Mouse (Mus musculus) brain, adult 2 months (tissue): ENCODE results near the gene Phlda1.
"Not testable (repeated sequence)": the region's sequence is repeated elsewhere in the genome, so short reads cannot be mapped to it uniquely, and the experiment has no call there.

Experiments used
- DNase-seq: peaks from one replicate; pipeline ENCODE4 v3.0.0; 2011; ENCODE audit warnings: low read depth, low spot score

Phlda1 gene

DNA sequence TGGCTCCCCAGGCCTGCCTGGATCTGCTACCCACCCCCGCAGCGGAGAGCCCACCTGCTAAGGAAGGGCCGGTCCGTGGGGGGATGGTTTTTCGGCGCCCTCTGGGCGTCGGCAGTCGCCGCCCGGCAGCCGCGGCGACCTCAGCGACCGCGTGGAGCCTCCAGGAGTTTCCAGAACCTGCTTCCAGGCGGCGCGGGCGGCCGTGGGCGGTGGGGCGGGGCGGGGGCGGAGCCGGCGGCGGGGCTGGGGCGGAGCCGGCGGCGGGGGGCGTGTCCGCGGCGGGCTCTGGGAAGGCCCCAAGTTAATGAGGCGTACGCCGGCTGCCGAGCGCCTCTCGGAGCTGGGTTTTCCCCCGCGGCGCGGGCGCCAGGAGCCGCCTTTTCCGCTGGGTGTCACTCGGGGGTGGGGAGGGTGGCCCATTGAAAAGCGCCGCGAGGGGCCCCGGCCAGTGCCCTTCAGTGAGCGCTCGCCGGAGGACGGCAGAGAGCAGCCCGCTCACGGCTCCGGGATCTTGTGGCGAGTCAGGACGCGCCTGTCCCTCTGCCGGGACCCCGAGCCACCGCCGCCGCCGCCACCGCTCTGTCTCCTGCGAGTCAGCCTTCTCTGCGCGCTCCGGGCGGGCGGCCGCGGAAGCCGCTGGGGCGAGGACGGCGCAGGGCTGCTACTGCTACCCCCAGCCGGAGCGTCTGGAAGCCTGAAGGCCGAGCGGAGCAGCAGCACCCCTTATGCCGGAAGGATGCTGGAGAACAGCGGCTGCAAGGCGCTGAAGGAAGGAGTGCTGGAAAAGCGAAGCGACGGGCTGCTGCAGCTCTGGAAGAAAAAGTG, at the start of gene Phlda1:
Phlda1 (plus strand) TSS at position 186 of the 825 bp plus-strand sequence.
- peak; percentile 93 for DNase-seq

- DNase-seq = no peak
These were observed 48.0 kb upstream of the Phlda1 start for GRCm38 (mm10) chr10:111458088-111458487.

DNA sequence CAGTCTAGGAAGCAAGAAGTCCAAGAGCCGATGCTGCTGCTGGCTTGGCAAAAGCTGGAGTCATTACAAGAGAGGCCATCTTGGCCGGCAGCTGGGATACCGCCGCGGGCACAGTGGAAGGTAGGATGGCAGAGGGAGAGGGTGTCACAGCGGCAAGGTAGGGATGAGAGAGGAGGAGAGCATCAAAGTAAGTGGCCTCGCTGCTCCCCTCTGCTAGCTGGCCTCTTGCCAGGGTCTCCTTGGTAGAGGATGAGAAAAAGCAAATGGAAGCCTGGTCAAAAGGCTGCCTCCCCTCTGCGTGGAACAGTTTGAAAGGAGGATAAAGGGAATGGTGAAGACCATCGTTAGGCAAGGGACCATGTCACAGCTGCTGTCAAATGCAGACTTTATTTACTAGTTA, 47.0 kb upstream of the Phlda1 start:
- DNase-seq = no peak

- DNase-seq = no peak
These were observed 46.2 kb upstream of the Phlda1 start for GRCm38 (mm10) chr10:111459874-111460273.

DNA sequence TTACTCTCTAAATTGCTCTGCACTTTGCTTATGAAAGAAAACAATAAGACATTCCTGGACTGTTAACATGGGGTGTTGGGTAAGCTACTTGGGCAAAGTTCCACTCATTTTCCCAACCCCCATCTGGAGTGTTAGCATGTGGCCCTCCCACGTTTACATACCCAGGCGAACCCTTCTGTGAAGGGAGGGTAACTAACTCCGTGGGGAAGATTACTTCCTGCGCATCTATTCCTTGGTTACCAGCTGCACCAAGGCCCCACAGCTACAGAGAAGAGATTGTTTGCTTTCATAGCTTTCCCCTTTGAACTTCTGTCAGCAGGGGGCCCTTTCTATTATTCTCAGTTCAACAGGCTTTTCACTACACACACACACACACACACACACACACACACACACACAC, 45.7 kb upstream of the Phlda1 start:
- DNase-seq = peak; percentile 54

GRCm38 (mm10) chr10:111464833-111465232, 41.3 kb upstream of the Phlda1 start:
- no peak for DNase-seq

- DNase-seq = no peak
These were observed 40.7 kb upstream of the Phlda1 start for GRCm38 (mm10) chr10:111465409-111465808.

- DNase-seq = no peak
These were observed 34.9 kb upstream of the Phlda1 start for GRCm38 (mm10) chr10:111471166-111471565.

GRCm38 (mm10) chr10:111472686-111473510, 33.2 kb upstream of the Phlda1 start, which contains the start of gene Nap1l1:
Gene Nap1l1, plus strand, starts transcription at chr10:111473223.
- DNase-seq = peak; percentile 99

- peak; percentile 33 for DNase-seq
These were observed 32.3 kb upstream of the Phlda1 start for GRCm38 (mm10) chr10:111473511-111474371.

DNA sequence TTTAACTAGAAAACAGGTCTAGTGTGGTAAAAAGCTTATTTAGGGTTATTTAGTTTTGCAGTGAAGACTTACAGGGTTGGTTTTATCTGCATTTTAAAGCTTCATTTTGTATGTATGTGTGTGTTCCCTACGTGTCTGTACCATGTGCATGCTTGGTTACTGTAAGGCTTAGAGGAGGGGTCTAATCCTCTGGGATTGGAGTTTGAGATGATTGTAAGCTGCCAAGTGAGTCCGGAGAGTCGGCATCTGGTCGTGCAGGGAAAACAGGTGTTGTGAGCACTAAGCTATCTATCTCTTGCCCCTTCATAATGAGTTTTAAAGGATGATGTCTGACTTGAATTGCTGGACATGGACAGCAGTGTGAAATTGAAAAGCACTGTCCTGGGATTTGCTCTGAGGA, 29.8 kb upstream of the Phlda1 start:
- no peak for DNase-seq

- no peak for DNase-seq
These were observed 29.0 kb upstream of the Phlda1 start for GRCm38 (mm10) chr10:111476989-111477510.

- DNase-seq = no peak
These were observed 26.5 kb upstream of the Phlda1 start for GRCm38 (mm10) chr10:111479599-111479998.

DNA sequence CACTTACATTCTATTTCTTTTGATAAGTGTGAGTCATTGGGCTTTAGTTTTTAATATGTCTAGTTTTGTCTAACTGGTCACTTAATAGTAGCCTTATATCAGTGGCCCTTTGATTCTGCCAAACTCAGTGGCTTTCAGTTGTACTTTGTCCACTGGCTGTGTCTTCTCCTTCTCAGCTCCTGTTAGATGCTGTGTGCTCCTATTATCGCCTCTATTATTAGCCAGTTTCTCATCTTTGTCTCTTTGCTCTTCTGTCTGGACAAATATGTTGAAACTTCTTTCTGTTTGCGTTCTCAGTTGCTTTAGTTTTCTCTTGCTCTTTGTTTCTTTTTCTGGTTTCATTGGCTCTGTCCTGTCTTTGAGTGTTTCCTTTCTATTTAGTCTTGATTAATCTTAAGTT, 23.4 kb upstream of the Phlda1 start:
- no peak for DNase-seq

DNA sequence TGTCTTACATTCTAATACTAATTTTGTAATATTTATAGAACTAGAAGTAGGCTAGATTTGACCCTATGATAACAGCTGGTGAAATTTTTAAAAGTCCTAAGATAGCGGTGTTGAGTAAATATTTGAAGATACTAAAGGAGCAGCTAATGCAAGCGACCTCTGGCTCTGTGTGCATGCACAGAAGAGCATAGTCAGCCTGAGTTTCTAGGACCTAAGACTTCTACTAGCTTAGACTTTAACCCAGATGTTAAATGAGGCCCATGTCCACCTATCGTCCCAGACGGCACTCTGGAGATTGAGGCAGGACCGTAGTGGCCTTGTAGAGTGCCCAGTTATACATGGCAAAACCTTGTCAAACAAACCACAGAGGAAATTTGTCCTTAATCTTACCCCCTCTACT, 22.0 kb upstream of the Phlda1 start:
- no peak for DNase-seq

DNA sequence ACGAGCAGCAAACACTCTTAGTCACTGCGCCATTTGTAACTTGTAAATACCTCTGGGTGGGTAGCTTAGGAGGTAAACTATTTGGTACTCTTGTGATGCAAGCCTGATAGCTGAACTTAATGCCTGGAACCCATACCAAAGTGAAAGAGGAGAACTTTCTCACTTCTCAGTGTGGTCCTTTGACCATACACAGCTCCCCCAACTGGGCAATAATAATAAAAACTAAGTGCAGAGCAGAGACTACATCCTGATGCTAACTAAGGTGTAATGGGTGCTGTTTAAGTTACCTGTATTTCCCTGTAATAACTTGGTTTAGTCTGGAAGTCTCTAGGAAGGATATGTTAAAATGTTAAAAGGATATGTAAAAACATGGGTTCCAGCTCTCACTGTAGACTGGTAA, 17.3 kb upstream of the Phlda1 start:
- DNase-seq = no peak

DNA sequence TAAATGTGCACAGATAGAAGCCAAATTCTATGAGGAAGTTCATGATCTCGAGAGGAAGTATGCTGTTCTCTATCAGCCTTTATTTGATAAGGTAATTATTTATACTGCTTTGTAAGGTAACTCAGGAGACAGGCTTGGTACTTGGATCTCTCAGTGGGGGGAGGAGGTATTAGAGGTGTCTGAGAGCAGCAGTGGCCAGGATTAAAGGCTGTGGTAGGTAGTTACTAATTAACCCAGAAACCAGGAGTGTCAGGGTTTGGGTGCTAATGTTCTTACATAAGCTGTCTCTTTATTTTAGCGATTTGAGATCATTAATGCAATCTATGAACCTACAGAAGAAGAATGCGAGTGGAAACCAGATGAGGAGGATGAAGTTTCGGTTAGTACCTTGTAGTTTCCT, 16.0 kb upstream of the Phlda1 start:
- not testable (repeated sequence) for DNase-seq

DNA sequence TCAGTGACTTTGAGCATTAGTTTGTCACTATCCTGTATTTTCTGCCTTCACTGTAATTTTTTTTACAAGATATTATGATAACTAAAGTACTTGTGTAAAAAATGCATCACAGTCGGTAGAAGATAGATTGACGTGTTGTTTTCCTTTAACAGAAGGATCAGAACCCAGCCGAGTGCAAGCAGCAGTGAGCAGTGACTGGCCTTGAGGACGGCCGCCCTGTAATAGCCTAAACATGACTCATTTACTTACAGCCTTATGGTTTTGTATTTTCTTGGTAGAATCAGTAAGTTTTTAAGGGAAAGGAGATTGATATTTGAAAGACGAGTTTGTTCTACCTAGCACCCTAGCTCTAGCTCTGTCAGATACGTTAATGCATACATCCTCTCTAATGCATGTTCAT, 10.2 kb upstream of the Phlda1 start:
- no peak for DNase-seq

GRCm38 (mm10) chr10:111499892-111500291, 6.2 kb upstream of the Phlda1 start:
- no peak for DNase-seq

- DNase-seq = peak; percentile 90
These were observed 3.0 kb upstream of the Phlda1 start for GRCm38 (mm10) chr10:111503071-111503470.

DNA sequence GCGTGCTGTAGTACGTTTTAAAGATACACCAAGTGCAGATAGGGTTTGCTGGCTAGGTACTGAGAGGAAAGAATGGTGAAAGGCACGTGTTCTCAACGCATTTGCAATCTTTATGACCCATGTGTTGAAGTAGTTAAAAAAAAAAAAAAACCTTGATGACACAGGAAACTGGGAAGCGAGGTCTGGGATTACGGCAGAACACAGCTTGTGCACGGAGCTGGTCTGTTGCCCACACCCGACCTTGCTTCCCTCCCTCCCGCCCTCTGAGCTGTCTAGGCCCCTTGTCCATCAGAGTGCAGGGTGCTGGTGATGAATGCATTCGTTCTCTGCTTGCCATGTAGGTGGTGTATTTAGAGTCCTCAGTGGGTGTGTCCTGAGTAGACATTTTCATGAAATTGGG, 2.4 kb upstream of the Phlda1 start:
- no peak for DNase-seq
